Mouse (Mus musculus): ENCODE results near the gene Twf1.
A peak's percentile ranks its signal among the peaks of the same experiment; 100 is the strongest.

Gene Twf1

DNA sequence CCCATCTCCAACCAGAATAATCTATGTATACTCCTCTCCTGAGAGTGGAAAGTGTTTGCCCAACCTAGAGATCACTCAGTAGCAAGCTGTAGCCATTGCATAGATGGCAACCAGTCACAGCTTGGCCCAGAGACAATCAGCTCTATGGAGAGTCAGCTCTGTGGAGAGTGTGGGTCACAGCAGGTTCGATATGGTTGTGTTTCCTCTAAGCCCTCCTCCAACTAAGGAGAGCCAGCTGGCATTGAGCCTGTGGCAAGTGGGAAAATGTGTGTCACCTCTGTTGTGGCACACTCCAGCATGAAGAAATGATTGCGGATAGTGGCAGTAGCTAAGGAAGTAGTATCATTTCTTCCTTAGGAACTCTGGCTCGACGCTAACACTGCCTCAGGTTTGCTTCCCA is 18.2 kb downstream of the Twf1 start:
- DNase-seq = no peak

GRCm38 (mm10) chr15:94568496-94569182 is 21.1 kb downstream of the Twf1 start:
- DNase-seq = no peak

GRCm38 (mm10) chr15:94565854-94566253 is 23.8 kb downstream of the Twf1 start:
- DNase-seq = no peak

- DNase-seq = no peak
Measured at GRCm38 (mm10) chr15:94564909-94565308, 24.8 kb downstream of the Twf1 start.

DNA sequence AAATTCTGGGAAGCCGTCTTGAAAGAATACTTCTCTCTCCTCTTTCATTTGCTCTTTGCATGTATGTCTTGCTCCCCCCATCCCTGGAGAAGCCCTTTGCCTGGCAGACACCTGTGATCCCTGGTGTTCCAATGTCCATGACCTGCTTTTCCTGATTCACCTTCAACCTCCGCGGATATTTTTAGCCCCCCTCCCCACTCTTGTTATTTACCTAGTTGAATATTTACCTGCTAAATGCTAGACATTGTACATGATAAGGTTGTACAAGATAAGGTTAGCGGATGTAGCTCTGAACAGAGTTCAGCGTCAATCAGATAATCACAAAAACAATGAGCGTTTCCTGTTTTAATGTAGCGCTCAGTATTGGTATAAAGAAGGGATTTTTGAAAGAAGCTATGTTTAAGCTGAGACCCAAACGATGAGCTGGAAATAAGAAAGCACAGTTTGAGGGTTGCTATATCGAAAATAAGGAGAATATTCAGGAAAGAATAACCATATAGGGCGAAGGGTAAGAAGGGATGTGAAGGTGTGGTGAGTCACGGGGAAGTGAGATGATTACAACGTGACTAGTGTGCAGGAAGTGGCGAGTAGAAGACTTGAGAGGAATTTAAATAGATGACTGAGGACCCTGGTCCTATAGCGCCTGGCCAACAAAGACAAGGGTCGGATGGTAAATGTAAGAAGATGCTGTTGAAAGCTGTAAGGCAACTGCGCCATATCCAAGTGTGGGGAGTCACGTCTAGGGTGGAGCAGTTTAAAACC is 30.6 kb downstream of the Twf1 start:
- DNase-seq = no peak

DNA sequence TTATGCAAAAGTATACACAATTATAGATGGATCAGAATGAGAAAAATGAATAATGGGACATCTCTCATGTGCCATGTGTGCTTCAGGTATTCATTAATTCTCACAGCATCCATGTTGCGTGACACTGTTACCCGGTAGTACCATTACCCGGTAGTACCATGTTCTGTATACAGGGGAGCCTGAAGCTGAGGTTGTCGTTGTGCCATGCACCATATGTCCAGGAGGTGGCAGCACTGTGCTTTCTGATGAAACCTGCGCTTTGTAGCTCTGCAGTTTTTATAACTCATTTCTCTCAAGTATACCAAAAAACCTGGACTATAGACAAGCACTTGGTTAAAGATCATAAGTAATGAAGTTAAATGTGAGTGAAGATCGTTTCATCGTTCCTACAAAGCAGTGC is 32.2 kb downstream of the Twf1 start:
- DNase-seq = peak; percentile 67 to 92

GRCm38 (mm10) chr15:94553536-94553935 is 36.2 kb downstream of the Twf1 start:
- no peak for DNase-seq

- DNase-seq = no peak
Measured at GRCm38 (mm10) chr15:94544844-94545243, 44.8 kb downstream of the Twf1 start.

- no peak for DNase-seq
Measured at GRCm38 (mm10) chr15:94544052-94544636, 45.5 kb downstream of the Twf1 start.

GRCm38 (mm10) chr15:94543409-94544051 is 46.2 kb downstream of the Twf1 start, which contains the start of the genes Pus7l and Irak4:
Pus7l (minus strand) TSS chr15:94543547.
Irak4 (plus strand) TSS chr15:94543643.
- peak; percentile 96 for DNase-seq

- DNase-seq = no peak
Measured at GRCm38 (mm10) chr15:94542567-94543408, 46.9 kb downstream of the Twf1 start.

- DNase-seq = no peak
Measured at GRCm38 (mm10) chr15:94539296-94539695, 50.4 kb downstream of the Twf1 start.

GRCm38 (mm10) chr15:94535521-94535920 is 54.2 kb downstream of the Twf1 start:
- DNase-seq = no peak

DNA sequence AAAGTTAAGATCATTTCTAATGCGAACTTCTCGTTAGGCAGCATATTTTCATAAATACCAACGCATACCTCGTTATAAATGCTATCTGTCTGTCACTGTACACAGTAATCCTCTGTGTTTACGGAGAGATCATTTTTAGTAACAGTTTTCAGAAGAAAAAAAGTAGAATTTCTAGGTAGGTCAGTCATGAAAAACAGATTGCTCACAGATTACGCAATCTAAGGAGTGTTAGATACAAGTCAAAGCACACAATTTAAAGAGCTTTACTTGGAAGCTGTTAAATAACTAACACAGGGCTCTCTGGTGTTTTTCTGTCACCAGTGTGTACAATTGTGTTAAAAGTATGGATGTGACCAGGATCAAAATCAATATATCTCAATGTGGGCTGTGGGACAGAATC is 56.7 kb downstream of the Twf1 start:
- no peak for DNase-seq

GRCm38 (mm10) chr15:94532306-94532705 is 57.4 kb downstream of the Twf1 start:
- DNase-seq = no peak

DNA sequence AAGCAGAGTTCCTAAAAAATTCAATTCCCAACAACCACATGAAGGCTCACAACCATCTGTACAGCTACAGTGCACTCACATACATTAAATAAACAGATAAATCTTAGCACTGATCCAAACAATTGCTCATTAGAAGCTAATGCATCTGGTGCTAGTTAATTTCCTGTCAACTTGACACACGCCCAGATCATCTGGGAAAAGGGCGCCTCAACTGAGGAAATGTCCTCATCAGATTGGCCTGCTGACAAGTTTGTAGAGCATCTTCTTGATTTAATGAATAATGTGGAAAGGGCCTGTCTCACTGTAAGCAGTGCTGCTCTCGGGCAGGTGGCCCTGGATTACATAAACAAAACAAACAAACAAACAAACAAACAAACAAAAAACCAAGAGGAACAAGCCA is 59.2 kb downstream of the Twf1 start:
- no peak for DNase-seq
